Mouse (Mus musculus): ENCODE measurements around the gene Ufsp1. TPM values are rescaled to one million over a fixed set of nuclear protein-coding genes. Genes with fewer than 3 reads are reported as not detected.

Ufsp1 gene
- polyA plus RNA-seq, 1 experiment from 2014 or later = 7.2 TPM

DNA sequence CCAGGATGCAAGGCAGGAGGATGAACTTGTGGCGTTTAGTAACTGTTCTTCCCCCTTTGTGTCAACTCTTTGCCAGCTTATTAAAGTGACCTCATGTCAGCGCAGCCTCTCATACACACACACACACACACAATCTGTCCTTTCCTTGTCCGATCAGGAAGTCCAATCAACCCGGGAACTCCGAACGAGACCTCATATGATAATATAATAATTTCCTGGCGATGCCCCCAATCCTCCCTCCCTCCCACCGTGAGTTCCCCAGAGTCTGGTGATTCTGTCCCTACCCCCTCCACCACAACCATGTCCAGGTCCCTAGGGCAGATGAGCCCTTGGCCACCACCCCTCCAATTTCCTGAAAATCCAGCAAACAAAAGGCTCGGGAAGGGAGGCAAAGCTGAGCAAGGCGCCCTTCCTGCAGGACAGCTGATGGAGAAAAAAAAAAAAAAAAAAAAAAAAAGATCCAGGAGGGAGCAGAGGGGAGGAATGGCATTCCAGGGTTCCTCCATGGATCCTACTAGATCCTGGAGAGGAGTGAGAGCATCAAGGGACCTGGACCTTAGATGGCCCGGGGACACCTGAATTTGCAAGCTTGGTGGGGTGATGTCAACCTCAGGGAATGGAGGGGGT, 44.3 kb downstream of the Ufsp1 start:
- H3K27ac ChIP-seq = peak overlapping the region; percentile 73
- WGBS = 2% methylated on average over 11 of the region's 11 CpGs
- H3K4me2 ChIP-seq = peak overlapping the region; percentile 76
- peak overlapping the region; percentile 63 for H3K9ac ChIP-seq
- no peaks in the 10 kb centered on the region for H3K9me3 ChIP-seq (replicated peaks)
- H3K4me1 ChIP-seq = peaks cover 15% of the 10 kb centered on the region
- peak overlapping the region; percentile 43 for H3K4me3 ChIP-seq
- H3K36me3 ChIP-seq (ENCODE audit: poor library complexity, severe bottlenecking) = no peaks in the 10 kb centered on the region
- ATAC-seq = peak; percentile 26; the same call in 1 of the 2 replicates
- no peaks in the 10 kb centered on the region for H3K27me3 ChIP-seq

GRCm38 (mm10) chr5:137339290-137339979, 45.0 kb downstream of the Ufsp1 start:
- peak; percentile 61 for ATAC-seq
- Histone ChIP-seq H3K36me3 (ENCODE audit: poor library complexity, severe bottlenecking) (no peaks in the 10 kb centered on the region), H3K4me3 (peak overlapping the region; percentile 43), H3K4me2 (peak overlapping the region; percentile 76), H3K9me3 (replicated peaks) (no peaks in the 10 kb centered on the region), H3K9ac (peak overlapping the region; percentile 63), H3K4me1 (peaks cover 15% of the 10 kb centered on the region), H3K27me3 (no peaks in the 10 kb centered on the region), H3K27ac (peak overlapping the region; percentile 73)
- 1% methylated on average over 22 of the region's 22 CpGs for WGBS

DNA sequence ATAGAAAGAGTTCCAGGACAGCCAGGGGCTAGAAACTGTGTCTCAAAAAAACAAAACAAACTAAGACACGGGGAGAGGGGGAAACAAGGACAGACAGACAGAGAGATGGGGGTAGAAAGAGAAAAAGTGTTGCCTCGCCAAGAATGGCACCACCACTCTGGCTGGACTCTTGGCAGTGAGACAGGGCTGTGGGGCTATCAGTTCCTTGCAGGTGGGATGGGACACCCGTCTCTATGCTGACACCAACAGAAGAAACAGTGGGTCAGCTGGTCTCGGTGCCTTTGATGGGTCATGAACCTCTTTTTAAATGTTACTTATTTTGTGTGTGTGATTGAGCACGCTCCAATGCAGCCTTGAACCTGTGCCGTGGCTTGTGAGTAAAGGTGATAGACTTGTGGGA, 45.8 kb downstream of the Ufsp1 start:
- WGBS = 67% methylated on average over 6 of the region's 6 CpGs
- peak overlapping the region; percentile 76; the same call in 1 of the 2 replicates for H3K4me2 ChIP-seq
- no peak for ATAC-seq
- H3K9me3 ChIP-seq (replicated peaks) = no peaks in the 10 kb centered on the region
- H3K4me3 ChIP-seq = peak overlapping the region; percentile 43; the same call in 1 of the 2 replicates
- peaks cover 15% of the 10 kb centered on the region for H3K4me1 ChIP-seq
- H3K9ac ChIP-seq = no peak overlapping the region
- no peaks in the 10 kb centered on the region for H3K27me3 ChIP-seq
- no peaks in the 10 kb centered on the region for H3K36me3 ChIP-seq (ENCODE audit: poor library complexity, severe bottlenecking)
- 0 out of 2 replicates have a peak overlapping the region, but pooled peaks have one; percentile 8 for H3K27ac ChIP-seq

DNA sequence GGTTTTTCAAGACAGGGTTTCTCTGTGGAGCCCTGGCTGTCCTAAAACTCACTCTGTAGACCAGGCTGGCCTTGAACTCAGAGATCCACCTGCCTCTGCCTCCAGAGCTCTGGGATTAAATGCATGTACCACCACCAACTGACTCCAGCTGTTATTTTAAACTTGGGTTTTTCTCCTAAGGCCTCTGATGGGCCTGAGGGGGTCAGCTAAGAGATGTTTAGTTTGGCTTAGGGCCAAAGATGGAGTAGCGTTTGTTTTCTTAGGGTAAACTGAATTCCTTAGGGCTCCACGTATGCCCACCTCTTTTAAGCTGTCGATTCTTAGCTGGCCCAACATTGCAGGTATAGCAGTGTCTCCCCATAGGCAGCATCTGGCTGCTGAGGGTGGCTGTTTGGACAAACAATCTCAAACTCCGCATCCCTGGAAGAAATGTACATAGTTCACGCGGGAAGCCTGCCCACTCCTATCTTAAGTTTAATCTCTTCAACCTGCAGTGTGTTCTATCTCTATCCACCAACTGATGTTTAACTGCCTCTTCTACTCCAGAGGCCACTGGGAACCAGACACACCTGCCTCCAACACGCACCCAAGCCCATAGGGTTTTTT, 48.1 kb downstream of the Ufsp1 start:
- H3K4me2 ChIP-seq = no peak overlapping the region
- peaks cover 19% of the 10 kb centered on the region for H3K4me1 ChIP-seq
- no peak overlapping the region for H3K4me3 ChIP-seq
- no peak for ATAC-seq
- no peaks in the 10 kb centered on the region for H3K36me3 ChIP-seq (ENCODE audit: poor library complexity, severe bottlenecking)
- H3K9me3 ChIP-seq (replicated peaks) = no peaks in the 10 kb centered on the region
- no peak overlapping the region for H3K27ac ChIP-seq
- H3K9ac ChIP-seq = no peak overlapping the region
- 81% methylated on average over 7 of the region's 7 CpGs for WGBS
- no peaks in the 10 kb centered on the region for H3K27me3 ChIP-seq

DNA sequence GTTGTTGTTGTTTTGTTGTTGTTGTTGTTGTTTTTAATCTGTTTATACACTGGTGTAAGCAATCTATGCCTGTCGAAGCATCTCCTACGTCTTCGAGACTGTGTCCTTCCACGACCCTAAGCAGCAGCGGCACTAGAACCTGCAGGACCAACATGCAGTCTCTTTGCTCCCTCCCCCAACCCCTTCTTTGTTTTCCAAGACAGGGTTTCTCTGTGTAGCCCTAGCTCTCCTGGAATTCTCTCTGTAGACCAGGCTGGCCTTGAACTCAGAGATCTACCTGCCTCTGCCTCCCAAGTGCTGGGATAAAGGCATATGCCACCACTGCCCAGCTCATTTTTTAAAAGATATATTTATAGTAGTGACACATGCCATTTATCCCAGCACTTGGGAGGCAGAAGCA, 49.0 kb downstream of the Ufsp1 start:
- no peak overlapping the region for H3K4me3 ChIP-seq
- H3K9ac ChIP-seq = no peak overlapping the region
- H3K4me1 ChIP-seq = peaks cover 23% of the 10 kb centered on the region
- H3K9me3 ChIP-seq (replicated peaks) = no peaks in the 10 kb centered on the region
- no peak for ATAC-seq
- no peaks in the 10 kb centered on the region for H3K36me3 ChIP-seq (ENCODE audit: poor library complexity, severe bottlenecking)
- no peak overlapping the region for H3K4me2 ChIP-seq
- WGBS = 96% methylated on average over 5 of the region's 5 CpGs
- peaks cover under 1% of the 10 kb centered on the region; the same call in 1 of the 2 replicates for H3K27me3 ChIP-seq
- H3K27ac ChIP-seq = no peak overlapping the region

GRCm38 (mm10) chr5:137343869-137344268, 49.4 kb downstream of the Ufsp1 start:
- Histone ChIP-seq H3K4me1 (peaks cover 24% of the 10 kb centered on the region), H3K4me2 (no peak overlapping the region), H3K9ac (no peak overlapping the region), H3K9me3 (replicated peaks) (no peaks in the 10 kb centered on the region), H3K27ac (no peak overlapping the region), H3K36me3 (ENCODE audit: poor library complexity, severe bottlenecking) (no peaks in the 10 kb centered on the region), H3K4me3 (no peak overlapping the region), H3K27me3 (peaks cover 5% of the 10 kb centered on the region)
- no peak for ATAC-seq

Small RNAs within 50 kb of the gene (microRNA-seq; reads per million reads assigned to microRNA genes)
- gene Mir7036 (not detected), gene Mir8116 (not detected)

Other genes with a start within 250 kb of the Ufsp1 start
- gene Ap1s1, start 248.5 kb upstream of the Ufsp1 start, polyA plus RNA-seq (2015; fragmentation: Nextera tagmentation; extraction: Ambion mirVana) = 252 and 260 TPM in 2 replicates
- 0.14 and 0.21 TPM in 2 replicates for gene Serpine1, start 222.4 kb upstream of the Ufsp1 start, polyA plus RNA-seq (2015; fragmentation: Nextera tagmentation; extraction: Ambion mirVana)
- 3.6 and 4.4 TPM in 2 replicates for gene Trim56, start 178.4 kb upstream of the Ufsp1 start, polyA plus RNA-seq (2015; fragmentation: Nextera tagmentation; extraction: Ambion mirVana)
- gene Muc3, start 145.3 kb upstream of the Ufsp1 start, polyA plus RNA-seq (2015; fragmentation: Nextera tagmentation; extraction: Ambion mirVana) = not detected in 2 replicates
- not detected in 2 replicates for gene Muc3a, start 82.2 kb upstream of the Ufsp1 start, polyA plus RNA-seq (2015; fragmentation: Nextera tagmentation; extraction: Ambion mirVana)
- 2.7 and 4.1 TPM in 2 replicates for gene Ache, start 7.1 kb upstream of the Ufsp1 start, polyA plus RNA-seq (2015; fragmentation: Nextera tagmentation; extraction: Ambion mirVana)
- 145 and 150 TPM in 2 replicates for gene Srrt, start 13.0 kb downstream of the Ufsp1 start, polyA plus RNA-seq (2015; fragmentation: Nextera tagmentation; extraction: Ambion mirVana)
- 30.8 and 35.3 TPM in 2 replicates for gene Trip6, start 19.8 kb downstream of the Ufsp1 start, polyA plus RNA-seq (2015; fragmentation: Nextera tagmentation; extraction: Ambion mirVana)
- gene Slc12a9, start 39.0 kb downstream of the Ufsp1 start, polyA plus RNA-seq (2015; fragmentation: Nextera tagmentation; extraction: Ambion mirVana) = 14.4 and 16.9 TPM in 2 replicates
- 8.6 and 10.1 TPM in 2 replicates for gene Ephb4, start 55.5 kb downstream of the Ufsp1 start, polyA plus RNA-seq (2015; fragmentation: Nextera tagmentation; extraction: Ambion mirVana)
- gene Zan, start 182.4 kb downstream of the Ufsp1 start, polyA plus RNA-seq (2015; fragmentation: Nextera tagmentation; extraction: Ambion mirVana) = 0.08 and 0.12 TPM in 2 replicates
- gene Pop7, start 207.9 kb downstream of the Ufsp1 start, polyA plus RNA-seq (2015; fragmentation: Nextera tagmentation; extraction: Ambion mirVana) = 75.6 and 82.9 TPM in 2 replicates
- 16.1 and 17.5 TPM in 2 replicates for gene Gigyf1, start 223.9 kb downstream of the Ufsp1 start, polyA plus RNA-seq (2015; fragmentation: Nextera tagmentation; extraction: Ambion mirVana)
- 0.35 TPM in 1 of 2 replicates, not detected in the other for gene Epo, start 238.6 kb downstream of the Ufsp1 start, polyA plus RNA-seq (2015; fragmentation: Nextera tagmentation; extraction: Ambion mirVana)
- 483 and 508 TPM in 2 replicates for gene Gnb2, start 238.9 kb downstream of the Ufsp1 start, polyA plus RNA-seq (2015; fragmentation: Nextera tagmentation; extraction: Ambion mirVana)